ENCODE assay signal across 17 mouse cellular contexts in the genomic region with DNA sequence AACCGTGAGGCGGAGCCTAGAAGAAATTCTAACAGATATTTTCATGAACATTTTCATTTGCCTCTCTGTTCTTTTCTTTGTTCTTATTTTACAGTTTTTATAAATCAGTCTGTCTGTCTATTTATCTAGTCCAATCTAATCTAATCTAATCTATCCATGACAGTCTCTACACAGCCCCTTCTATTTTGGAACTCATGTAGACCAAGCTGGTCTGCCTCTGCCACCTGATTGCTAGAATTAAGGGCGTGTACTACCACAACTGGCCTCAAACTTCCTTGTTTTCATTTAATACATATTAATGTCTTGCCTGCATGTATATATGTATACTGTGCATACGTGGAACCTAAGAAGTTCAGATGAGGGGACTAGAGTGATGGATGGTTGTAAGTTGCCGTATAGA.
"Had no signal": no experiment of that assay in that cellular context is flagged by ENCODE, and none has a peak within 500 bp of the region (broad histone marks: within the 10 kb centered on the region; RNA-seq: fewer than 3 reads in every experiment).

No protein-coding gene starts in this region.

- H3K9me3 ChIP-seq: liver, embryonic 13.5 days; midbrain, embryonic 10.5 days; neural tube, embryonic 13.5 days had no signal

- H3K27ac ChIP-seq: liver, embryonic 13.5 days; midbrain, embryonic 10.5 days; neural tube, embryonic 13.5 days; stomach, postnatal 0 days had no signal

- DNase-seq: kidney, adult 9 months; kidney, postnatal 14 days; kidney, postnatal 4 days; liver, embryonic 13.5 days; lung, adult 2 months; lung, postnatal 14 days; lung, postnatal 4 days; midbrain, embryonic 14.5 days; right cerebral cortex, adult 18-20 months; right cerebral cortex, postnatal 14 days; right cerebral cortex, postnatal 4 days; thymus, adult 2 months; thymus, postnatal 14 days; thymus, postnatal 4 days had no signal

- H3K27me3 ChIP-seq: liver, embryonic 13.5 days; neural tube, embryonic 13.5 days had no signal

- H3K4me3 ChIP-seq: liver, embryonic 13.5 days; midbrain, embryonic 10.5 days; neural tube, embryonic 13.5 days had no signal

- H3K4me2 ChIP-seq: liver, embryonic 13.5 days; neural tube, embryonic 13.5 days had no signal

- H3K36me3 ChIP-seq: liver, embryonic 13.5 days; midbrain, embryonic 10.5 days; neural tube, embryonic 13.5 days had no signal

- H3K9ac ChIP-seq: liver, embryonic 13.5 days; neural tube, embryonic 13.5 days had no signal
